Mouse (Mus musculus) adrenal gland, adult 18-20 months (tissue): ENCODE results near the gene Etv1. TPM values are rescaled to one million over a fixed set of nuclear protein-coding genes. Genes with fewer than 3 reads are reported as not detected.
A peak's percentile ranks its signal among the peaks of the same experiment; 100 is the strongest.

Source experiments
- DNase-seq, 2 experiments: peaks; one replicate each; pipeline ENCODE4 v3.0.0; 2021 to 2022; ENCODE audit warnings: low spot score in 2 of 2
- long read RNA-seq, 2 experiments: library from polyadenylated mRNA; stranded (forward); transcript quantifications; one replicate each; pipeline ENCODE4 v2.0.0; 2021
- total RNA-seq, 2 experiments: library from RNA; stranded (reverse); gene quantifications; 1 replicate in 1 of 2; 2 replicates in 1 of 2; pipeline ENCODE4 v1.2.3; 2021

Etv1 gene
- 10 to 100 TPM; 24.5 to 61.8 TPM for total RNA-seq
- long read RNA-seq, experiment 1, full-length matches to known transcripts: 3 of 4 reads
- long read RNA-seq, experiment 1, partial matches to known transcripts: 0 of 4 reads
- long read RNA-seq, experiment 1, other reads (novel, unspliced or antisense): 1 of 4 reads
- long read RNA-seq, experiment 2, full-length matches to known transcripts: 7 of 20 reads
- long read RNA-seq, experiment 2, partial matches to known transcripts: 12 of 20 reads
- long read RNA-seq, experiment 2, other reads (novel, unspliced or antisense): 1 of 20 reads

DNA sequence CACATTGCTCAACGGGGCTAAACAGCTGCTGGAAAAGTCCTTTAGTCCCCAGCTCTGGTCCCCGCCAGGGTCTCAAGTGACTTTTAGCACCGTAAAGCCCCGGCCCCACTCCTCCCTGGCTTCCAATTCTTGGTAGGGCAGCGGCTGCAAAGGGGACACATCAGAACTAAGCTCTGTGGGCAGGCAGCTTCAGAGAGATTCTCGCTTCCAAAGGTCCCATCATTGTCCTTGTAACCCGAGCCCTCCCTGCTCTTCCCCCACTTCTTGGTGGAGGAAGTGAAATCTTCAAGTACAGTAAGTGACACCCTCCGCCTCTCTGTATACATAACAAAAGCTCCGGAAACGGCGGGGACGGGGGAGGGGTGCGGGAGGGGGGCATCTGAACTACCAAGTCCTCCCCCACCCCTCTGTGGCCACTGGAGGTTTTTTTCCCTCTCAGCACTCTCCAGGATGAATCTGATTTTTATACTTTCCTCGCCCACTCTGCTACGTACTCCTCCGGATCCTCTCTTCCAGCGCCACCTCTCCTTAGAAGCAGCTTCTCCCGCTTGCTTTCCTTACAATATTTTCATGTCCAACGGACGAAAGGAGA, at the start of gene Etv1:
Etv1 (plus strand) TSS at position 195 of the 592 bp plus-strand sequence.
- peak; percentile 43 to 52 for DNase-seq

DNA sequence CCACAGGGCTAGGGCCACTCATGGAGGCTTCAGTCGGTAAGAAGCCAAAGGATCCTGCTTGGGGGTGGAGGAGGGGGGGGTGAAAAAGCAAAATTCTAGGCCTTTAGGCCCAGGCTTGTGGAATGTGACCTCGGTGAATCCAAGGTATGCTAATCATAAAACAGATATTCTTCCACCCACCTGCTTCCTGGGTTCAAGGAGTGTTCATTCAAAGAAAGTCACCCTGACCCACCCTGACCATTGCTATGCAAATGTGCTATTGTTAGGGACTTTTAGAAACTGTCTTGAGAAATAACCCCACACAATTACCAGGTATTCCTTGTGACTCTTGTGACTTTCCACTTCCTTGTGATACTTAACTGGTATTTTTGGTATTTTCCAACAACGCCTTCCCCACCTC, 49.5 kb upstream of the Etv1 start:
- no peak for DNase-seq

DNA sequence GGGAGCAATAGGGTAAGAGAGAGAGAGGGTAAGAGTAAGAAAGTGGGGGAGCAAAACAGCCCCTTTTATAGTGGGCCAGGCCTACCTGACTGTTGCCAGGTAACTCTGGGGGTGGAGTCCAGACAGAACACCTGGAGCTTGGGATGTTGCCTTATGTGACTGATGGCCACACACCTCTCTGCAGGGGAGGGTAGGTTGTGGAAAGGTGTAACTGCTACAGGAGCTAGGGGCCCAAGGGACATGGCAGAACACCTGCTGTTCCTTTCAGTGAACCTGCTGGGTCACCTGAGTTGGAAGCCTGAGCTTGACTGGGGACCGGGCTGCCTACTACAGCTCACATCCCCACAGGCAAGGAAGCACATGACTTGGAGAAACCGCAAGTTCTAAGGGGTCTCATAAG, 48.4 kb upstream of the Etv1 start:
- no peak for DNase-seq

DNA sequence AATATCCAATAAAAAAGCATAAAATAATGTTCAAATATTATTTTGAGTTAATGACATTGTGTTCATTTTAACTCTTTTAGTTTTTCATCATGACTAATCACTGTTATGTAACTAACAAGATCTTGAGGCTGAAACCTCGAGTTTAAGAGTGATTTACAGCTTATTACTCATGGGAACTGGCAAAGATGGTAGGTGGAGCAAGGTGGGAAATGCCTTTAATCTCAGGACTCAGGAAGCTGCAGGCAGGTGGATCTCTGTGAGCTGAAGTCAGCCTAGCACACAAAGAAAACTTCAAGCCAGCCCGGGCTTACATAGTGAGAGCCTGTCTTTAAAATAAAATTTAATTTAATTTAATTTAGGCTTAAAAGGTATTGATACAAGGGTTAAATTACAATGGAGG, 19.9 kb upstream of the Etv1 start:
- DNase-seq: no peak

DNA sequence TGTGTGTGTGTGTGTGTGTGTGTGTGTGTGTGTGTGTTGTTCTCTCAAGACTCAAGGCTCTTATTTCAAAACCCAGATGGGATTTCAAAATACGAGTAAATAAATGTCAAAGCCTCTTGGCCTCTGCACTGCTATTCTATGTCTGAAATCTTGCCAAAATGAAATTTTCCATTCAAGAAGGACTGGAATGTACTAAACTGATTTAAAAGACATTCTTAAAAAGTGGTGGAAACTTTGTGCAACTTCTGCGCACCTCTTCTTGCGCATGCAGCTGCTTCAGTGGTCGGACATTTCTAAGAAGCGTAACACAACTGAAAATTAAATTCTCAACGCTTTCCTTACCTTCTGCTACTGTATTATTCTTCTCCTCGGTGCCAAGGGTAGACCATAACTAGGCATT, 1.9 kb upstream of the Etv1 start:
- DNase-seq: peak in 1 of 2 experiments; percentile 31

DNA sequence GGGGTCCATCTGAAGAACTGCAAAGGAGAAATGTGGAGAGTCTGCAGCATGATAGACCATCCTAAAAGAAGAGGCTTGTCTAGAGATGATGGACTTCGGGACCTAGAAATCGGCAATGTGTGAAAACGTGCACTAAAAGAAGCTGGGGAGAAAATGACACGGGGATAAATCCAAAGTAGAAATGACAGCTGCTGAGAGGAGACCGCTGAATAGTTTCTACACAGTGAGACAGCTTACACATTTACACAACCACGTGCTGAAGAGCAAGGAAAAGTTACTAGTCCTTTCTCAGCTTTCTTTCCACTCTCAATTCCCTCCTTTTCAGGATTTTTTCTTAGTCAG, 1.3 kb upstream of the Etv1 start:
- DNase-seq: no peak

DNA sequence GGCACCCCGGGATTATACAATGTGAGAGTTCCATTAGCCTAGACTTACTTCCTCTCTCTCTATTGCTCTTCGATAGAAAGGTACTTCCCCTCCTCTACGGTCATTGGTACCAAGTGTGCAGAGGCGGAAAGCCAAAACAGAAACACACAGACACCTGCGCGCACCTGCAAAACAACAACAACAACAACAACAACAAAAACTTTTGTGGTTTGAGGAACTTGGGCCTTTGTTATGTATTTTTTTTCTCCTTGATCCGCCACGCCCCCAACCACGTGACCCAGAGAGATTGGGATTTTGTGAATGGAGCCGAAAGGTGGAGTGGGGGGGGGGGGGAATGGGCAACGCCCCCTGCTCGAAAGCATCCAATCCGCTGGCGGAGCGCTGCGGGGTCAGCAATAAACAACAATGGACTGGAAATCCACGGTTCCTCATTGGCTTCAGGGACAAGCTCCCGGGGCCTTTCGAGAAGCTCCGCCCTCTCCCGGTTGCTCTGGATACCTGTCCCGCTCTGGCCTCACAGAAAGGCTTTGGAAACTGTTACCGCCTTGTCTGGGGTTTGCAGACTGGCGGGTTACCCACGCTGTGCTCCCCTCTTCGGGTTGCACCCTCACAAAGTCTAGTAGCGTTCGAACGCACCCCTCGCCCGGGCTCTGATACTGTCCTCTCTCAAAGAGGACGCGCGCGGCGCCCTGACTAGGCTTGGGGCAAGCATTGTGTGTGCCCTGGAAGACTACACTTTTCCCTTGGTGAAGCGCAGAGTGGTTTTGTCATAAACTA, 693 bp upstream of the Etv1 start:
- peak; percentile 71 to 88 for DNase-seq

DNA sequence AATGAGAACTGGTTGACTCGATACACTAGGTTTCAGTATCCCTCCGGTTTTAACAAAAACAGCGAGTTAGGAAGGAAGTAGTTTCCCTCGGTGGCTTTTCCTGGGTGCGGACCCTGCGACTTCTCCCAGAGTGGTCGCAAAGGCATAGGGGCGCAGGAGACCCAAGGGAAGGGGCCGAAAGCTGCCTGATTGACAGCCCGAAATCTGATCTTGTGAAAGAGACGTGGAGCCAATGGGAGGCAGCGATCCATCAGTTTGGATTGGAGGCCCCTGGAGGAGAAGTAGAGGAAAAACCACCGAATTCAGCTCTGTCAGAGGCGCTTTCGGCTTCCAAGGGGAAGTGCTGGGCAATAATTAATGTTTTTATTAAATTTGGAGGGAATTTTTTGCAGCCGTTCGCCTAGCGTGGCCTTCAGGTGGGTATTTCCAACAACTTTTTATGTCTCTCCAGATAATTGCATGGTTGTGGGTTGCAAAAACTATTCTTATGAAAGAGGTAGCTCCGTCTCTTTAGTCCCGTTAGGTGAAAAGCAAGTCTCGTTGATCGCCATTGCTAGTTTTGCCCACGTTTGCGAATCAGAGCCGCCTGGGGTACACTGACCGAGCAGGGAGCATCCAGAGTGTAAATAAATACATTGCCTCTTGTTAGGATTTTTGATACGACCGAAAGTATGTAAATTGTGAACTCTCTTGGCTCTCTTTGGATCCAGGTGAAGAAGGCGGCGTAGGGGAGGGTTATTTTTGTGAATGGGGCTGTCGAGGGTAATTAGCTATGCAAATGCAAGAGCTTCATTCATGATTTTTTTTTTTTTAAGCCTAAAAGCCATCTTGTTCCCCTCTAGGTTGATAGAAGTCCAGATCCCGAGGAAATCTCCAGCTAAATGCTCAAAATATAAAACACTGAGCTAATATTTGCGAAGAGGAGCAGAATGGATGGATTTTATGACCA, 1.1 kb downstream of the Etv1 start:
- DNase-seq: peak; percentile 52 to 67

DNA sequence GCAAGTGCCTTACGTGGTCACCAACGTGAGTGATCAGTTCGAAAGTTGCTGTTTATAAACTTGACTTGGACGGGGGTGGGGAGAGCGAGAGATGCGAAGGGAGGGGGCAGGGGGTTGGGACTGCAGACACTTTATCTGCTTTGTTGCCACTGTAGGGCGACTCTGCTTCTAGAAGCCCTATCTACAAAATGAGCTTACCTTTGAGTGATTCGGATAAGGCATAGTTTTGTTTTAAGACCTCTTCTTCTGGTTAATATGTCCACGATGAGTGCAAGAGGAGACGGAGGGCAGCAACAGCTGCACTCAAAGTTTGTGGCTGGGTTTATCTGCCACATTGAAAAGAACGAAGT, 1.8 kb downstream of the Etv1 start:
- DNase-seq: peak; percentile 28 to 66

DNA sequence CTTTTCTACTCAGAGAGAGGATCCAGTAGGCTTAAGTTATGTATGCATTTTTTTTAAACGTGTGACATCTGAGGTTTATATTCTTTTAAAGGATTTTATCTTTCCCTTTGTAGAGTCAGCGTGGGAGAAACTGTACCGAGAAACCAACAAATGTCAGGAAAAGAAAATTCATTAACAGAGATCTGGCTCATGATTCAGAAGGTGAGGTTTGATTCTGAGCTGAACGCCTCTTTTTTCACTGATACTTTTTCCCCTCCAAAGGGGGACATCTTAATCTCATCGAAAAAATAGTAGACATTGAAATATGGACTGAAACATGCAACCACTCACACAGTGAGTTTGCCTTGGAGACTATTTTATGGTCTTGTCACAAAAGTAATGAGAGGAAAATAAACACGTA, 2.5 kb downstream of the Etv1 start:
- no peak for DNase-seq

DNA sequence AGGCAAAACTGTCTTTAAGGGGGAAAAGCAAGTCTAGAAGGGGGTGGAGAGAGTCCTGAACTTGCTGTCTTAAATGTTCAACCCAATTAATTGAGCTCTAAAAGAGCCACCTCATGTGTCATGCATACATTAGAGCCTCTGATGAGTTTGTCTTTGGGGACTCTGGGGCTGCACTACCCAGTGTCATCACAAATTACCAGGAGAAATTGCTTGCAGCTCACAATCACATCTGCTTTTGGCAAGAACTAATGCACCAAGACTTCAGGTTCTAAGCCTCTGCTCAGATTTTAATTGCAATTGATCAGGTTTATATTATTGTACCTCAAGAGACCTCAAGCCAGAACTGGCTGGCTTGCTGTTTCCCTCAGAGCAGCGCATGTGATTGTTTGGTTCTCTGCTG, 4.1 kb downstream of the Etv1 start:
- peak in 1 of 2 experiments; percentile 29 for DNase-seq

DNA sequence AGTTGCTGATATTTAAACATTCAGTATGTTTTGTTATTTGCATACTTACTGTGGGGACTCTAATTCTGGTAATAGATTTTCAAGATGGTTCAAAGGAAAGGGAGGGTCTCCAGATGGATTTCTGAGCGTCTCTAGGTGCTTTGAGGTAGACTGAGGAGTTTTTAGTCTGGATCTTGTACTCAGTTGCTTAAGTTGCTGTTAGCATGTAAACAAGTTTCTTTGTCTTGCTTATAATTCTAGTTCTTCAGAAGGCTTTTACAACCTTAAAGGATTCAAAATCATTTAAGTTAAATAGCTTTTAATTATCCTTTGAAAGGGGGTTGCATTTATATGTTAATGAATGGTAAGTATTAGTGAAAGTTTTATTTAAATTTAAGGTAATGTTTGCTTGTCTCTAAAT, 5.0 kb downstream of the Etv1 start:
- no peak for DNase-seq

DNA sequence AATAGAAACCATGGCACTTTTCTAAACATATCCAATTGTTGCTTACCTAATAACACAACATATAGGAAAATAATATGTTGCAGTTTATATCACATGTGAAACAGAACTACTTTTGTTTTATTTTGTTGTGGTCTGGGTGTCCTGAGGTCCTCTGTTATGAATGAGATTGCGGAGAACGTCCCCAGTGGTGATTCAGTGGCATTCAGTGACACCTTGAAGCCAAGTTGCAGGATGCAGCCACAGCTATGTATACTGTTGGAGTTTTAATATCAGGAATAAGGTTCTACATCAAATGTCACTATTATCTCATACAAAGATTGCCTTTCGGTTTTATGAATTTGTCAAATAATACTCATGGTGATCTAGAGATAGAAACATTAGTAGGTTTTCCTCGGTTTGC, 7.4 kb downstream of the Etv1 start:
- no peak for DNase-seq

DNA sequence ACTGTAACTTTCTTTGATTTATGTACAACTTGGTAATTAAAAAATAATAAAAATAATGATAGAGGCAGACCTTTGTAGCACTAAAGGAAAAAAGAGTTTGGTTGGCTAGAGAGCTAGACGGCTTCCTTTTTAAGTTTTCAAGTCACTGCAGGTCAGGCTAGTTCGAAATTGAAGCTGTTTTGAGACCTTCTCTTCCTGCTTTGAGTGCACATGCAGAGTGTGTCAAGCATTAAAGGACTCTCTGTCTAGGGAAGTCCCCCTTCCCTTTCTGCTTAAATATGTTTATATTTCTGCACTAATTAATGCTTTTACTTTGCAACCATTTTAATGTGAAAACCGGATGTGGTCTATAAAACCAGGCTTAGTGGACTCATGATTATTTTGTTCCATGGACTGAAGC, 8.5 kb downstream of the Etv1 start:
- no peak for DNase-seq

DNA sequence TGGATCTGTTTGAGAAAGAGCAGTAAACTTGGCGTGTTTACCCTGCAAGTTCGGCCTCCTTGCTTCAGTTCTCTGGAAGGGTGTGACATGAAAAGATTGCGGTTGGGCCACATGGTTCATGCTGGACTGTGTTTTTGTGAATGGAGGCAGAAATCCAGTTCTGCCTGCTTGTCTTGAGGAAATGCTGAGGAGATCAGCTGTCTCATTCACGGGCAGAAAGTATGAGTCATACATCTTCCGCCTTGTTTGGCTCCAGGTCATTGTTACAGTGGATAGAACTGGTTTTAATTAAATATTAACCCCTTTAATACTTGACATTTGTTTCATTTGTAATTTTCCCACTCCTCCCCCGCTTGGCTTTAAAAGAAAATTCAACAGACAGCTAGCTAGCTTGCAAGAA, 9.4 kb downstream of the Etv1 start:
- no peak for DNase-seq

DNA sequence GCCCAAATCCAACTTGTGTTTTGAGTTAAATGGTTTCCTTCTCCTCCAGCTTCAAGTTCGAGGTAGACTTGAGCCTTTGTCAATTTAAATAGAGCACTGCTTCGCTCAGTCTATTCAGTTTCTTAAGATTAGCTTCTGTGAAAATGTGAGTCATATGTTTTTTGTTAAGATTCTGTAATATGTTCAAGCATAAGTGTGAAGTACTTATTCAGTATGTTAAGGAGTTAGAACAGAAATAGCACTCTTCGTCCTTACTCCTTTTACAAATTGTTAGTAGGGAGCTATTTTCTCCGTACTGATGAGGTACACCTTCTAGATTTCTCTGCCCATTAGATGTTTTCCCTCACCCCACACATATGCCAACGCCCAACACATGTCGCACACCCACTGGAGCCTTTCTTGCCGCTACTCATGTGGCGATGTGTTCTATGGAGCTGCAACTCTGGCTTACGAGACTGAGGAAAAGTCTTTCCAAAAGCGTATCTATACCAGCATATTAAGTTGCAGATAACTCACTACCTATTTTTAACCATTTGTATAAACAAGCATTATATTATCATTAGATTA, 10.7 kb downstream of the Etv1 start:
- DNase-seq: no peak

DNA sequence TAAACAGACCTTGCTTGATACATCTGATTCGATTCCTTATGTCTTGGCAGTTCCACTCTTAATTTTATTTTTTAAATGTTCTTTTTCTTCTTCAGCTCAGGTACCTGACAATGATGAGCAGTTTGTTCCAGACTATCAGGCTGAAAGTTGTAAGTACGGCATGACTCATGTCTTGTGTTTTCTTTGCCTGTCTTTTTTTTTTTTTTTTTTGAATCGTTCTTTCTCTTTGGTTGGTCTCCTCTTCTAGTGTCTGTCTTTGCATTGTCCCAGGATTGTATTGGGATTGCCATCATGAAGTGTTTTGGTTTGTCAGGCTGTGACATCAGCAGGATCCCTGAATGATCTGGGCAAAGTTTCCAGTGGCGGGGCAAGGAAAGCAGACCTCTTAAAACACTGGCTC, 13.9 kb downstream of the Etv1 start:
- no peak for DNase-seq

DNA sequence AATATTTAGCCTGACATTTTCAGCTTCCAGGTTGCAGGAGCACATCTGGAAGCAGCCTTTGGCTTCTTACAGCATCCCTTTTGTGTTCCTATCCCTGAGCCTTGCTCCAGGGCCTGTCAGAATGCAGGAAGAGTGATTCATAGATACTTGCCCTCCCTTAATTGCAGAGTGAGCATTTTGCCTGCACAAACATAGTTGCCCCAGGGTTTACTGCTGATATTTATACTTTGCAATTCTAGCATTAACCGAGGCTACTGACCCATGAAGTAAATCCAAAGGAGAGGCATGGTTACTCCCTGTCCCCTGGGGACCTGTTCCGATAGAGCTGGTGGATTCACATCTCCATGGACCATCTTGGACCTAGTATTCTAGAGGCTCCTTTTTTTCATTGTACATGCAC, 14.5 kb downstream of the Etv1 start:
- no peak for DNase-seq

DNA sequence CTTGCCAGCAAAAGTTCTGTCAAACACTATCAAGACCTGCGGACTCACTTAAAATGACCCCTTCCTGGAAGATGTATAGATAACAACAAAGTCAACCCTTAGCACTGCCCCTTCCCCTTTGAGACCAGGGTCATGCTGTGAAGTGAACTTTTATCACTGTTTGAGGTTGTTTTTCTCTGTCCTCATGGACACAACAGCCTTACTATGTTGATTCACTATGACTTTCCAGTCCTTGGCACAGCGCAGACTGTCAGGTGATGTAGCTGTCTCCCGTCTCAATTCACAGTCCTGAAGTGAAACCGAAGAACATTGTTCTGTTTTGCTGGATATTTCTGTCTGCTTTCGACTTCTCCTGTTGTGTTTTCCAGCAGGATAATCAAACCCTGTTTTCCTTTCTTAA, 27.9 kb downstream of the Etv1 start:
- peak; percentile 36 to 61 for DNase-seq

DNA sequence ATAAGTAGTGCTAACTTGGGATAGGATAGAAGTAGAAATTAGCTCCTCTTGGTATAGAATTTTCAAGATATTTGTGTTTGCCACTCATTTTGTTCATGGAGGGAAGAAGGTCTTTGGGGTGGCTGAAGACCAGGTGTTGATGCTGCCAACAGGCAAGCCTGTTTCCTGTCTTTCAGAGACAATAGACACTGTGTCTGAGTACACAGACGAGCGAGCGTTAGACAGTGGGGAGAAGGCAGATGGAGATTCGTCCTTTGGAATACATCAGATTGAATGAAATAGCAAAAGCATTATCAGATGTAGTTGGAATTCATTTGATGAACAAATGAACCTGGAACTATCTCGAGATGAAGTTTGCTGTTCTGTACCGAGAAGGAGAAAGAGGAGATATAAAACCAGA, 33.2 kb downstream of the Etv1 start:
- DNase-seq: no peak
